Mouse (Mus musculus): ENCODE results near the gene Caly.

Caly gene

DNA sequence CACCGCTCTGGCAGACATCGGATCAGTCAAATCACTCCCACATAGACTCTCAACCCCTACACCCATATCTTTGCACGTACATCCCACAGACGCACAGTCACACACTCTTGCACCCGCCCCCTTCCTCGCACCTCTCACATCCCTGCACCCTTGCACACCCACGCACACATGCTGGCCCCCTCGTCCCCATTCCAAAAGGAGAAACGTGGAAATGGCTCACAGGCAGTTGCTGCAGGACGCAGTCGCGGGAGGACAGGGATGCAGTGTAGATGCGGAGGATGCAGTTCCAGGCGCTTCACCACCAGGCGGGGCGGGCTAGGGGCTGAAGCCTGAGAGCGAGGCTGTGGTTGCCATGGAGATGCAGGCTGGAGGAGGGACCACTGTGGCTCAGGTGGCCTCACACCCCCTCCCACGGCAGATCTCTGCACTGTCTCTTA is at the start of gene Caly:
TSS of gene Caly (minus strand) at position 307 of the 437 bp plus-strand sequence.
- DNase-seq (ENCODE audit: low spot score in 2 of 2): peak in 1 of 2 experiments; percentile 63

GRCm38 (mm10) chr7:140127911-140128310 is 45.6 kb upstream of the Caly start:
- no peak for DNase-seq (ENCODE audit: low spot score in 2 of 2)

DNA sequence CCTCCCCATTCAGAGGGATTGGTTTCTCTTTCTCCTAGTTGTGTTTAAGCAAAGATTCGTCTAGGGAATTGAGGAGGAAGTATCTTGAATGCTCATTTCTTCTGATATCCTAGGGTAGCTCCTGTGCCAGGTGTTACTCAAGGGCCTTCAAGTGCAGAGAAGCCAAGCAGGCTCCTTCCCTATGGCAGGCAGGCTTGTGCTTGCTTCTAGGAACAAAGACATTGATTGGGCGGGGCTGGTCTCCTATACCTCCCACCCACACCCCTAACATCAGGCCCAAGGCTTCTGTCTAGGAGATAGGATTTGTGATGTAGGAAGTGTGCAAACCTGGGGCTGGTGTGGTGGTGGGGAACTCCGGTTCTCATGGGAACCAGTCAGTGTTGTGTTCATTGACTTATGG is 44.6 kb upstream of the Caly start:
- no peak for DNase-seq (ENCODE audit: low spot score in 2 of 2)

DNA sequence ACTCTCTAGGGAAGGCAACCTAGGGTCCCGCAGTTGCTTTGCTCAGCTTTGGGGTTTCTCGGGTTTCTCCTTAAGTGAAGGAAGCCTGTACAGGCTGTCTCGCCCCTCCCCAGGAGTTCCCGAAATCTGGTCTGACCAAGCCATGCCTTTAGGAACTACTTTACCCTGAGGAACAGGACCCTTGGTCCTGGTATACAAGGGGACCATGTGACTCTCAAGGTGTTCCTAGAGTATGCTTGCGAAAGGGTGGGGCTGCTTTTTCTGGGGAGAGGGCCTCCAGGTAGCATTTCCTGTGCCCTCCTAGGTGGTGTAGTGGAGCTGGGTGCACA is 43.6 kb upstream of the Caly start:
- no peak for DNase-seq (ENCODE audit: low spot score in 2 of 2)

DNA sequence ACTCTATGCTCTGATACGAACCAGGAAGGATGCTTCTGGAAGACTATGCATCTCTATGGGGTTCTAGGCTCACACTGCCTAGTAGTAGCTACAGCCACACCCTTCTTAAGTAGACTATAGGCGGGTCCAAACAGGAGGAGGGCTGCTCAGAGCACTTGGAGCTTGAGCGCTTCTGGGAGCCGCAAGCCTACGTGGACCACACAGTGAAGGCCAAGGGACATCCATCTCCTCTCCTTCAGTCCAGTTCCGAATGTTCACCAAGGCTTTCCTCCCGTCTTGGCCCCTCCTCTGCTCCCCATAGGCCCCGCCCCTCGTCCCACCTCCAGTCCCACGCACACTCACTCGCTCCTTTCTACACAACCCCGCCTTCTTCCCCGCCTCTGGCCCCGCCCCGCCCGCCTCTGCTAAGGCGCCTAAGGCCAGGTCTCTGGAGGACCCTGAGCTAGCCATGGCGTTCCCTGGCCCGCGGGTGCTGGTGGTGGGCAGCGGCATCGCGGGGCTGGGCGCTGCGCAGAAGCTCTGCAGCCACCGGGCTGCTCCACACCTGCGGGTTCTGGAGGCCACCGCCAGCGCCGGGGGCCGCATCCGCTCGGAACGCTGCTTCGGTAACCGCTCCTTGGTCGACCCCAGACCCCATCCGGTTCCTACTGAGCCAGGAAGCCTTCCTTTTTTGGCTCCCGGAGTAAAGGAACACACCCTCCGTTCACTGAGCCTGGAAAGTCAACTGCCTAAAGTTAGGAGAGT is 43.1 kb upstream of the Caly start:
- peak; percentile 93 to 95 for DNase-seq (ENCODE audit: low spot score in 2 of 2)

DNA sequence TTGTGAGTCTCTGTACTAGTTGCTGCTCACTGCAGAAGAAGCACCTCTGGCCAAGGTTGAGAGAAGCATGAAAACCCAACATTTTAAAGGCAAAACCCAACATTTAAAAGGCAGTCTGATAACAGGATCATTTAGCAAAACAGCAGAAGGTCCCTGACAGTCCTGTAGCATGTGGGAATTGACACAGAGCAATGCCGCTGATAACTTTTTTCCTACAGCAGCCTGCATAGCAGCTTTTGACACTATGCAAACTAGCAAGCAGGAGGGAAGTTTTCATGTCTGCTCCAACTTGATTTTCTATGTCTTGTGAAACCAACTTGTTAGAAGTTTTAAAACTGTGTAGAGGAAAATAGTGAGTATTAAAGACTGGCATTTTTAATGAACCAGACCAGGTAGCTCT is 42.0 kb upstream of the Caly start:
- no peak for DNase-seq (ENCODE audit: low spot score in 2 of 2)

GRCm38 (mm10) chr7:140122765-140123164 is 40.4 kb upstream of the Caly start:
- DNase-seq (ENCODE audit: low spot score in 2 of 2): no peak

GRCm38 (mm10) chr7:140121338-140121910 is 39.1 kb upstream of the Caly start:
- no peak for DNase-seq (ENCODE audit: low spot score in 2 of 2)

DNA sequence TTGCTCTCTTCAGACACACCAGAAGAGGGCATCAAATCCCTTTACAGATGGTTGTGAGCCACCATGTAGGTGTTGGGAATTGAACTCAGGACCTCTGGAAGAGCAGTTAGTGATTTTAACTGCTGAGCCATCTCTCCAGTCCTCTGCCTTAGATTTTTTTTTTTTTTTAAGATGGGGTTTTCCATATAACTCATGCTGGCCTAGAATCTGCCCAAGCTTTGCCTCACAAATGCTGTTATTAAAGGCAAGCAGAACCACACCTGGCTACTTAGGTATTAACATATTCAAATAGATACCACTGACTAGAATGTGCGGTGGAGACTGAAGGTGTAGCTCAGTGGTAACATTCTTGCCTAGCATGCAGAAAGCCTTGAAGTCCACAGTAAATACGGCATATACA is 38.1 kb upstream of the Caly start:
- no peak for DNase-seq (ENCODE audit: low spot score in 2 of 2)

GRCm38 (mm10) chr7:140116329-140117054 is 34.1 kb upstream of the Caly start, which contains the start of gene Echs1:
Gene Echs1 (minus strand): TSS chr7:140116476.
- DNase-seq (ENCODE audit: low spot score in 2 of 2): peak; percentile 89 to 93

- peak in 1 of 2 experiments; percentile 21 for DNase-seq (ENCODE audit: low spot score in 2 of 2)
These were observed 33.4 kb upstream of the Caly start, which contains the start of gene Paox for GRCm38 (mm10) chr7:140115583-140116328. Gene Paox (plus strand): TSS chr7:140115799.

DNA sequence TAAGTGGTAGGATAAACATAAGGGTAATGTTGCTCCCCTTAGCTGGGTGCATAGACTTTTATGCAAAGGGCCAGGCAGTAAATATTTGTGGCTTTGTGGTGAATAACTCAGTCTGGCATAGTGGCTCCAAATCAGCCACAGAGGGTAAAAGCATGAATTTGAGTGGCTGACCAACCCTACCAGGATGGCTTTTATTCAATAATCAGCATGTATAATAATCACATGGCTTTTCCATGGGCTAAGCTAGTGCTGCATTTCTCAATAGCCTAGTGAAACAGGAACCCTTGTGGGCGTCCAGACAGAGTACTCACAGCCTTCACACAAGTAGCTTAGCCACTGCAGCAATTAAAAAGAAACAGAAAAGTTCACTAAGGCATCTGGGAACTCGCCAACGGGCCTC is 29.6 kb upstream of the Caly start:
- no peak for DNase-seq (ENCODE audit: low spot score in 2 of 2)

- no peak for DNase-seq (ENCODE audit: low spot score in 2 of 2)
These were observed 21.7 kb upstream of the Caly start for GRCm38 (mm10) chr7:140104009-140104408.

DNA sequence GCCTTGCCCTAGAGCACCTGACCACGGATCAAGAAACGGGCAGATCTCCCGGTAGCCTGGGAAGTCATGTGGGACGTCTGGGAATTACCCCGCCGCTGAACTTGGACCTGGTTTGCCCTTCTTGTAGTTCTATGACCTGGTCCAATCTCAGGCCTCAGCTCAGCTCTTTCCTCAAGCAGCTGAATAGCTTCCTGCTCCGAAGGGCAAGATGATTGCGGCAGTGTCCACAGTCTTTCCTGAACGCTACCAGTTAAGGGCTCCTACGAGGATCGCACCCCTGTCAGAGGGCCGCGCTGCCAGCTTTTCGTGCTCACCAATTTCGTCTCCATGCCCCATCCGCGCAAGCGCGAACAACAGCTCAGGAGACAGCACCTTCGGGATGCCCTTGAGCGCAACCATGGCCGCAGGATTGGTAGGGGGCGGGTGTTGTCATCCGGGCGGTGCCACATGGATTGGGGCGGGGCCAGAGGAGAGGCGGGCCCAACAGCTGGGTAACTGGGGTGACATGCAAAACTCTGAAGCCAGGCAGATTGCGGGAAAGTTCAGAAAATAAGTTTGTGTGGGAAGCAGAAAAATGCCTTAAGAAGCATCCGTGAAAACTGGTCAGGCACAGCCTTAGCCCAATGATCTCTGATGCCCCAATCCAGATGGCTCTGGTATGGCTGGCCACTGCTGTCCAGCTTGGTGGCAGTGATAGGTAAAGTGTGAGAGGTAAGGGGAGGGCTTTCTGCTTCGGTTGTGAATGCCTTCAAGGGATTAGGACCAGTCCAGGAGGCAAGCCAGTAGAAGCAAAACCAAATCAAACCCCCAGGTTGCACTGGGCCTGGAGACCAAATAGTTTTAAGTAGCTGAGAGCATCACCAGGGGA is 19.9 kb upstream of the Caly start, which contains the start of gene Fuom:
TSS of gene Fuom (minus strand) at position 449 of the 868 bp plus-strand sequence.
- peak; percentile 80 to 86 for DNase-seq (ENCODE audit: low spot score in 2 of 2)

GRCm38 (mm10) chr7:140101498-140101897 is 19.1 kb upstream of the Caly start:
- no peak for DNase-seq (ENCODE audit: low spot score in 2 of 2)

GRCm38 (mm10) chr7:140098466-140098865 is 16.1 kb upstream of the Caly start:
- no peak for DNase-seq (ENCODE audit: low spot score in 2 of 2)

DNA sequence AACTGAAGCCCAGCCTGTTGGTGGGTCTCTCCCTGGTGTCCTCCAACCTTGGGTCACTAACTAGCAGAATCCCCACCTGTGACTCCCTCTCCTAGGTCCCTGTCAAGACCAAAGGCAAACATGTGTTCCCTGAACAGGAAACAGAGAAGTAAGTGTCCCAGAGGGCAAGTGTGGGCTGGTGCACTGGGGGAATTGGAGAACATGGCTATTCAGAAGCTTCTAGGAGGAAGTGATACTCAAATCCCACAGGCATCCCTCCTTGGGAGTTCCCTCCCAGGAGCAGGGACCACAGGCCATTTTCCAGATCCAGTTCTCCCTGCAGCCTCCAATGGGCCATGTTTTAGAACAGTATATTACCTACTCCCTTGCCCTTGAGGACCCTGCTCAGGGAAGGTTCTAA is 13.7 kb upstream of the Caly start:
- no peak for DNase-seq (ENCODE audit: low spot score in 2 of 2)

DNA sequence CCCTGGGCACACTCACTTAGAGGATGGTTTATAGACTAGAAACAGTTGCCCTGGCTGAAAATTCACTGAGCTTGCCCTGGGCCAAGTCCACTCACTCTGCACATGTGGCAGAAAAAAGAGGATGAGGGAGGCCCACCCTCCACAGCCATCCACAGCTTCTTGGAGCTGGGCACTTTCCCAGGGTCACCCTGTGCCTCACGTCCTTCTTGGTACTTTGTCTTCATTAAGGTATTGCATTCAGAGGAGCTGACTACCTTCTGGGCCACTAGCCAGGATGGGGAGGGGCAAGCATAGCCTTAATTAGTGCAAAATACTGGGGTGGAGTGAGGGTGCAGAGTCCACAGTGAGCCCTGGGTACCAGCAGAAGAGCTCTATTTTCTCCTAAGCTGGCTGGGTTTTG is 13.2 kb upstream of the Caly start:
- DNase-seq (ENCODE audit: low spot score in 2 of 2): no peak

- no peak for DNase-seq (ENCODE audit: low spot score in 2 of 2)
These were observed 12.6 kb upstream of the Caly start for GRCm38 (mm10) chr7:140094954-140095353.

DNA sequence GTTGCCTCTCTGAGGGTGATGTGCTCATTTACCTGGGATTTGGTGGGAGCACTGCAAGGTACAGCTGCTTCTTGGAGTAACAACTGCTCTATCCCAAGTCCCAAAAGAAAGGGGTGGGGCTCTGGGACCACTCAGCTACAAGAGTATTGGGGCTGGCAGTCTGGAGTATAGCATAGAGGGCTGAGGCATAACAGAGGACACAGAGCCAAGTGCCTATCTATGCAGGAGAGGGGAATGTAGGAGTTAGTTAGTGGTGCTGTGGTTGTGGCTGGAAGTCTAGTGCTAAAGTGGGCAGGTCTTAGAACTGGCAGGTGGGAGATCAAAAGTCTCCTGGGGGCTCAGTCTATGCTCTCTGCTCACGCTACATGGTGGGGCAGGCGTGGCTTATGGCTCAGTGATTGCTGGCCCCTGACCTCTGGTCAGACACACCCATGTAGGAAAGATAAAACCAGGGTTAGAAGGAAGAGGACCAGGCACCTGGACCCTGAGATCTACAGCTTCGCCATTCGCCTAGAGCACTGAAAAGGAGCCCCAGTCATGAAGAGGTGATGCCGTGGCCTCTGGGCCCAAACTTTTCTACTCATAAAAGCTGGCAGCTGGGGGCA is 10.7 kb upstream of the Caly start, which contains the start of gene Prap1:
TSS of gene Prap1 (plus strand) at position 472 of the 605 bp plus-strand sequence.
- DNase-seq (ENCODE audit: low spot score in 2 of 2): no peak

Measured in spleen, postnatal 4 days (tissue).